Mouse (Mus musculus) thymus, postnatal 0 days (tissue): ENCODE measurements around the gene Nt5c3. TPM values are rescaled to one million over a fixed set of nuclear protein-coding genes. Genes with fewer than 3 reads are reported as not detected.
A peak's percentile ranks its signal among the peaks of the same experiment; 100 is the strongest.

ENCODE experiments used
- DNase-seq: peaks from one replicate; pipeline ENCODE4 v3.0.0-alpha.2; 2015; ENCODE audit warnings: low spot score
- polyA plus RNA-seq: library from polyadenylated mRNA; unstranded; fragments of >200 nt; fragmentation: Nextera tagmentation; extraction: Ambion mirVana; gene quantifications from 2 replicates; pipeline ENCODE4 v1.2.1, GENCODE M21; 2015

Nt5c3 gene
- polyA plus RNA-seq = 70.1 and 73.9 TPM in 2 replicates

GRCm38 (mm10) chr6:56923726-56924707 lies at the start of gene Nt5c3, which contains the start of gene Vmn1r4:
TSS of gene Nt5c3 (minus strand) at chr6:56923932.
TSS of gene Vmn1r4 (plus strand) at chr6:56924015.
- peak; percentile 98 for DNase-seq

DNA sequence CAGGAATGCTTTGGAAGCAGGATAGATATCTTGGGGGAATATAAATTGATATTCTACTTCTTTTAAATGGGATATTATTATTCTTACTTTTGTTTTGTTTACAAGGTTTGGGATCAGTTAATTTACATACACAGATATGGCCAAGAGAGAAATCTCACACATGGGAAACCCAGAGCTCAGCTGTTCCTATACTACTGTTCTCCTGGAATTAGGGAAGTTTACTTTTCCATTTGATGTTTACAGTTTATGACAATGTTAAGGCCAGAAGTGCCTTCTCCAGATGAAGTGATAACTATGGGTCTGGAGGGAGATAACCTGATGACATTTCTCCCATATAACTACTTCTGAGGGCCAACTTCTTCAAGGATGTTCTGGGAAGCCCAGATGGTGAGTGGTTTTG lies 46.2 kb upstream of the Nt5c3 start, which contains the start of gene Vmn1r5:
Vmn1r5 (plus strand) TSS at position 301 of the 400 bp plus-strand sequence.
- no peak for DNase-seq

GRCm38 (mm10) chr6:56956436-56956835 lies 32.7 kb upstream of the Nt5c3 start:
- DNase-seq = no peak

DNA sequence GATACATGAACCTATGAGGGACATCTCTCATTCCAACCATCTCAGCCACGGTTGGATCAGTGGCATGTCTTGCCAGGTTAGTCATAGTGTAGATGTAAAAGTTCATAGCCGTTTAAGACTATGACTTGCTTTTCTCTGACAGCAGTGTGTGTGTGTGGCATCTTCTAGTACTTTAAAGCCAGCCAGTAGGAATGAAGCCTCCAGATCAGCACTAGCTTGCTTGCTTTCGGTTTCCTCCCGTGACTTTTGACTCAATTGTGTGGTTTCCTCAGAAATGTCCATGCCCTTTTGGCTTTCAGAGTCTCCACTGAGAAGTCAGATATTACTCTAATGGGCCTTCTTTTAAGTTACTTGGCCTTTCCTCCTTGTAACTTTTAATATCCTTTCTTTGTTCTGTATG lies 10.6 kb upstream of the Nt5c3 start:
- no peak for DNase-seq

- DNase-seq = no peak
Measured at GRCm38 (mm10) chr6:56932464-56932863, 8.7 kb upstream of the Nt5c3 start.

GRCm38 (mm10) chr6:56931648-56932415 lies 8.1 kb upstream of the Nt5c3 start:
- no peak for DNase-seq

DNA sequence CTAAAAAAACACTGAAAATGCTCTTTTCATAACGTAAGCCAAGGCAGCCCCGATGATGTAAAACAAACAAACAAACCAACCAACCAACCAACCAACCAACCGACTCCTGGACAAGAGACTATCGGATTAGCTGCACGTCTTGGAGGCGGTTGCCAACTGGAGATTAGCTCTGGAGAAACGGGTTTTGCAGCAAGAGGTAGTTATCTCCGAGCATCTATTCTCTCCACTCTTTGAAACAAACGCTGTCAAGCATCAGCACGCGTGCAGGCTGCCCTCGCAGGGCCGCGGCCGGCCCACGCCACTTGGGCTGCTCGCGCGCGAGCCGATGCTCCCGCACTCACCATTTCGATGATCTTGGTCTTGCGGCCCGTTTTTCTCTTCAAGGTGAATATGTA lies 404 bp downstream of the Nt5c3 start:
- no peak for DNase-seq

DNA sequence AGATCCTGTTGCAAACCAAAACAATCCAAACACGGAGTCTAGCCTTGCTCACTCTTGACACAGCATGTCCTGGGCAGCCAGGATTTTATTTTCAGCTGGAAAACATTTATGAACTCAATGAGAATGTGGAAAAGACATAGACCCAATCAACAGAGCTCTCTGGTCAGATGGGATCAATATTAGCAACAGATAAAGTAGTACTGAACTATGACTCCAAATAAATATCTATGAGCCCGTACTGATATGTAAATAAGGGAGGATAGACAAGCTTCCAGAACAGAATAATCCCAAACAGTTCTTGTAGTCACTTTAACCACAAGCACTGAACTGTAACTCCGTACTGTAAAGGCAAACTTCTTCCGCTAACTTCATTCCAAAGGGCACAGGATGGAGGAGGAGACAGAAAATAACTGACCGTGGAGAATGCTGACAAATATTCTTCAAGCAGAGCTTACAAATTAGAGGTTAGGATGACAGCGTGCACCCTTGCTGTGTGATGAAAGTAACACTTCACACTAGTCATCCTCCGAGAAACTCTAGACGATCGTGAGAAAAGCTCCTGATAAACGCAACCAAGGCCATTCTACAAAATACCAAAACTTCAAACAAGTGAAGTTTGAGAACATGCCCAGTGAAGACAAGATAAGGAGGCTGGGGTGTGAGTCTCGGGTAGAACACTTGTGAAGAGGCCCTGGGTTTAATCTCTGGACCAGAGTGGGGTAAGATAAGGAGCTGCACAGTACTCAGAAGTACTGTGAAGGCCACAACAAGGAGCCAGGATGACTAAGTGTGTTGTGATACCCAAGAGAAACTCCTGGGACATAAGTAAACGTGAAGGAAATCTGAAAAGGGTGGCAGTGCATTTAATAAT lies 3.3 kb downstream of the Nt5c3 start:
- DNase-seq = no peak

- no peak for DNase-seq
Measured at GRCm38 (mm10) chr6:56919330-56920044, 4.2 kb downstream of the Nt5c3 start.

DNA sequence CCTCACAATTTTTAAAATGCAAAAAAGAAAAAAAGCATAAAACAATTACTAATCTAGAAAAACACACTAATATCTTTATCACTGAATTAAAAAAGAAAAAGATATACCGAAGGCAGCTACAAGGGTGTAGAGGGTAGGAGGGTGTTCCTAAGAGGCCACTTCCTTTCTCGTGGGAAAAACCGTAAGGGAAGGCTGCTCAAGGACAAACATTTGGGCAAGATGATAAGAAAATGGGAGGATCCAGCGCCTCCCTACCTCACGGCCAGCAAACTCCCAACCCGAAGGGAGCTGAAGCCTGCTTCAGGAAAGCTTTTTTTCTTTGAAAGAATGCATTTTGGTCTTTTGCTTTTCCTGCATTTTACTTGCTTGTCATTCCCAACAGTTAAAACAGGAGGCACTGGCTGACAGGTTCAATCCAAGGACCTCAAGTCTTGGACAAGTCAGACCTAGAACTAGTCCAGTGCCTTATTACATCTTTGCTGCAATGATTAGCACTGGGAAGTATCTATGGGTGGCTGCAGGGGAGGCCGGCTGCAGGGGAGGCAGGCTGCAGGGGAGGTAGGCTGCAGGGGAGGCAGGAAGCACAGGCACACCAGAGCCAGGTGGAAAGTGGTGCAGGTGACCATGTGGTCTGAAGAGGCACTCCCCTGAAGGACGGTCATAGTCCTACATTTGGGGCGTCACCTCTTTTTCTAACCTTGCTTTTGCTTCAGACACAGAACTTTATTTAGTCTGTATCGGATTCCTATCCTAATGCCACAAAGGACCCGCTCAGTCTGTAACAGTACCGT lies 6.0 kb downstream of the Nt5c3 start:
- no peak for DNase-seq

DNA sequence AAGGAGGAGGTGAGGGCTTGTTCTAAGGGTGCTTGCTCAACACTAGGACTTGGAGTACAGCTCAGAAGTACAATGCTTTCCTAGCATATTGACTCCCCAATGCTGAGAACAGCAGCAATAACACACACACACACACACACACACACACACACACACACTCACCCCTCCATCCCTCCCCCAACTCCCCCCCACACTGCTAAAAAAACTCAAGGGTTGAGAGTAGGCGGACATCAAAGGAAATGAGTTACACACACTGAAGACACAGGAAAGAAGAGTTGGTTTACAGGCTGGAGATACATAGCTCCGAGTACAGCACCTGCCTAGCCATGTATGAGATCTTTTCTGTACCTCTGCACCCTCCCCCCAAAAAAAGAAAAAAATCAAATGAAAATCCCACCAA lies 7.5 kb downstream of the Nt5c3 start:
- peak; percentile 79 for DNase-seq

- no peak for DNase-seq
Measured at GRCm38 (mm10) chr6:56913092-56913858, 10.5 kb downstream of the Nt5c3 start.

GRCm38 (mm10) chr6:56910910-56911309 lies 12.8 kb downstream of the Nt5c3 start:
- DNase-seq = no peak

DNA sequence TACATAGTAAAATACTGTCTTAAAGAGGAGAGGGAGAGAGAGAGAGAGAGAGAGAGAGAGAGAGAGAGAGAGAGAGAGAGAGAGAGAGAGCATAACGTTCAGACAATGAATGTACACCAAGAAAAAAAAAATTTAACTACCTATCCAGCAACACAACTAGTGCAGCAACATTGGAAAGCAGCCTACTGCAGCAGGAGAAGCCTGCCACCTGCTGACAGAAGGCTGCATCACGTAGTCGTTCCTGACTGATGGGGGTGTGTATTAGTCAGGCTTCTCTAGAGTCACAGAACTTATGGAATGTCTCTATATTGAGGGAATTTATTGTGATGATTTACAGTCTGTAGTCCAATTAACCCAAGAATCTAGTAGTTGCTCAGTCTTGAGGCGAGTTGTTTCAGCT lies 14.8 kb downstream of the Nt5c3 start:
- peak; percentile 56 for DNase-seq

GRCm38 (mm10) chr6:56908397-56908796 lies 15.3 kb downstream of the Nt5c3 start:
- no peak for DNase-seq

- DNase-seq = no peak
Measured at GRCm38 (mm10) chr6:56907973-56908372, 15.8 kb downstream of the Nt5c3 start.

GRCm38 (mm10) chr6:56906121-56906846 lies 17.4 kb downstream of the Nt5c3 start:
- no peak for DNase-seq

- DNase-seq = no peak
Measured at GRCm38 (mm10) chr6:56905486-56905885, 18.2 kb downstream of the Nt5c3 start.
